Mouse (Mus musculus): ENCODE results near the gene Naaladl2. TPM values are rescaled to one million over a fixed set of nuclear protein-coding genes. Genes with fewer than 3 reads are reported as not detected.
A peak's percentile ranks its signal among the peaks of the same experiment; 100 is the strongest.
"Not testable (repeated sequence)": the region's sequence is repeated elsewhere in the genome, so short reads cannot be mapped to it uniquely, and the experiment has no call there.

The Naaladl2 gene
- total RNA-seq (2021): 1 to 10 TPM; 1.3 to 1.7 TPM

- peak; percentile 49 to 69 for DNase-seq (ENCODE audit: extremely low spot score in 1 of 2, low spot score in 1 of 2)
These were observed at the start of gene Naaladl2 for GRCm38 (mm10) chr3:25143555-25144311. Naaladl2 (minus strand) TSS chr3:25144261.

- DNase-seq (ENCODE audit: extremely low spot score in 1 of 2, low spot score in 1 of 2): no peak
These were observed 7.7 kb upstream of the Naaladl2 start for GRCm38 (mm10) chr3:25151721-25152120.

- no peak for DNase-seq (ENCODE audit: extremely low spot score in 1 of 2, low spot score in 1 of 2)
These were observed 3.2 kb upstream of the Naaladl2 start for GRCm38 (mm10) chr3:25147271-25147670.

GRCm38 (mm10) chr3:25144961-25145697, 1.1 kb upstream of the Naaladl2 start:
- DNase-seq (ENCODE audit: extremely low spot score in 1 of 2, low spot score in 1 of 2): peak in 1 of 2 experiments; percentile 11

- no peak for DNase-seq (ENCODE audit: extremely low spot score in 1 of 2, low spot score in 1 of 2)
These were observed 950 bp downstream of the Naaladl2 start for GRCm38 (mm10) chr3:25143111-25143510.

GRCm38 (mm10) chr3:25131848-25132247, 12.2 kb downstream of the Naaladl2 start:
- no peak for DNase-seq (ENCODE audit: extremely low spot score in 1 of 2, low spot score in 1 of 2)

- no peak for DNase-seq (ENCODE audit: extremely low spot score in 1 of 2, low spot score in 1 of 2)
These were observed 16.2 kb downstream of the Naaladl2 start for GRCm38 (mm10) chr3:25127864-25128263.

- no peak for DNase-seq (ENCODE audit: extremely low spot score in 1 of 2, low spot score in 1 of 2)
These were observed 18.9 kb downstream of the Naaladl2 start for GRCm38 (mm10) chr3:25124919-25125846.

GRCm38 (mm10) chr3:25113107-25113506, 31.0 kb downstream of the Naaladl2 start:
- no peak for DNase-seq (ENCODE audit: extremely low spot score in 1 of 2, low spot score in 1 of 2)

GRCm38 (mm10) chr3:25108997-25109396, 35.1 kb downstream of the Naaladl2 start:
- DNase-seq (ENCODE audit: extremely low spot score in 1 of 2, low spot score in 1 of 2): no peak

GRCm38 (mm10) chr3:25092986-25093385, 51.1 kb downstream of the Naaladl2 start:
- no peak for DNase-seq (ENCODE audit: extremely low spot score in 1 of 2, low spot score in 1 of 2)

GRCm38 (mm10) chr3:25075785-25076184, 68.3 kb downstream of the Naaladl2 start:
- no peak for DNase-seq (ENCODE audit: extremely low spot score in 1 of 2, low spot score in 1 of 2)

- no peak for DNase-seq (ENCODE audit: extremely low spot score in 1 of 2, low spot score in 1 of 2)
These were observed 69.8 kb downstream of the Naaladl2 start for GRCm38 (mm10) chr3:25074266-25074665.

- DNase-seq (ENCODE audit: extremely low spot score in 1 of 2, low spot score in 1 of 2): no peak
These were observed 70.2 kb downstream of the Naaladl2 start for GRCm38 (mm10) chr3:25073821-25074220.

GRCm38 (mm10) chr3:25063217-25063616, 80.8 kb downstream of the Naaladl2 start:
- DNase-seq (ENCODE audit: extremely low spot score in 1 of 2, low spot score in 1 of 2): no peak

GRCm38 (mm10) chr3:25052975-25053374, 91.1 kb downstream of the Naaladl2 start:
- no peak for DNase-seq (ENCODE audit: extremely low spot score in 1 of 2, low spot score in 1 of 2)

GRCm38 (mm10) chr3:25019972-25020371, 124.1 kb downstream of the Naaladl2 start:
- no peak for DNase-seq (ENCODE audit: extremely low spot score in 1 of 2, low spot score in 1 of 2)

GRCm38 (mm10) chr3:25010751-25011150, 133.3 kb downstream of the Naaladl2 start:
- DNase-seq (ENCODE audit: extremely low spot score in 1 of 2, low spot score in 1 of 2): no peak

- not testable (repeated sequence) for DNase-seq (ENCODE audit: extremely low spot score in 1 of 2, low spot score in 1 of 2)
These were observed 137.3 kb downstream of the Naaladl2 start for GRCm38 (mm10) chr3:25006802-25007201.

- no peak for DNase-seq (ENCODE audit: extremely low spot score in 1 of 2, low spot score in 1 of 2)
These were observed 151.5 kb downstream of the Naaladl2 start for GRCm38 (mm10) chr3:24992577-24992976.

GRCm38 (mm10) chr3:24992078-24992477, 152.0 kb downstream of the Naaladl2 start:
- DNase-seq (ENCODE audit: extremely low spot score in 1 of 2, low spot score in 1 of 2): no peak
